Mouse (Mus musculus) MEL (cell line): ENCODE data around the gene Cdx2.

Experiments
- CHD1 ChIP-seq: IDR thresholded peaks from 2 replicates; pipeline ENCODE4 v1.6.1; 2012; ENCODE audit warnings: low read depth, mild to moderate bottlenecking, inconsistent platforms, low read length, improper control_type of control experiment
- CHD2 ChIP-seq: IDR thresholded peaks from 2 replicates; pipeline ENCODE4 v1.6.1; 2011; ENCODE audit warnings: low read length, improper control_type of control experiment
- CTCF ChIP-seq, 3 experiments: IDR thresholded peaks in 2 of 3; conservative IDR thresholded peaks in 1 of 3; 2 replicates each; pipeline ENCODE4 v1.5.1; 2011 to 2012; ENCODE audit warnings: low read length in 3 of 3, low read depth in 2 of 3, mild to moderate bottlenecking in 2 of 3, improper control_type of control experiment in 1 of 3, inconsistent platforms in 1 of 3, mixed read lengths in 1 of 3, moderate library complexity in 1 of 3; ENCODE audit not compliant: control insufficient read depth in 1 of 3, insufficient read depth in 1 of 3, poor library complexity in 1 of 3, severe bottlenecking in 1 of 3
- GATA1 ChIP-seq: IDR thresholded peaks from 2 replicates; pipeline ENCODE4 v1.6.1; 2011; ENCODE audit warnings: low read depth, low read length, improper control_type of control experiment
- KAT2A ChIP-seq: conservative IDR thresholded peaks from 2 replicates; pipeline ENCODE4 v1.6.1; 2012; ENCODE audit warnings: low read depth, low read length, improper control_type of control experiment, inconsistent platforms
- MAFK ChIP-seq: IDR thresholded peaks from 2 replicates; pipeline ENCODE4 v1.6.1; 2011; ENCODE audit warnings: low read depth, mild to moderate bottlenecking, low read length, improper control_type of control experiment, borderline replicate concordance
- MEF2A ChIP-seq: IDR thresholded peaks from 2 replicates; pipeline ENCODE4 v1.6.1; 2014; ENCODE audit warnings: low read depth, mild to moderate bottlenecking, inconsistent platforms, low read length, improper control_type of control experiment; ENCODE audit not compliant: poor library complexity, insufficient replicate concordance, severe bottlenecking; ENCODE audit errors: extremely low read depth
- POLR2A ChIP-seq, 2 experiments: IDR thresholded peaks; 2 replicates each; pipeline ENCODE4 v1.6.1; 2011 to 2012; ENCODE audit warnings: low read length in 2 of 2, mild to moderate bottlenecking in 2 of 2, control low read depth in 1 of 2, improper control_type of control experiment in 1 of 2, low read depth in 1 of 2, moderate library complexity in 1 of 2; ENCODE audit not compliant: control insufficient read depth in 1 of 2, insufficient read depth in 1 of 2, poor library complexity in 1 of 2
- POLR2AphosphoS2 ChIP-seq: IDR thresholded peaks from 2 replicates; pipeline ENCODE4 v1.6.1; 2011; ENCODE audit warnings: low read length, improper control_type of control experiment
- RAD21 ChIP-seq: IDR thresholded peaks from 2 replicates; pipeline ENCODE4 v1.6.1; 2011; ENCODE audit warnings: mild to moderate bottlenecking, low read depth, low read length, improper control_type of control experiment
- TAL1 ChIP-seq: IDR thresholded peaks from 2 replicates; pipeline ENCODE4 v1.6.1; 2012; ENCODE audit warnings: mild to moderate bottlenecking, inconsistent platforms, low read length, moderate library complexity, mixed read lengths

DNA sequence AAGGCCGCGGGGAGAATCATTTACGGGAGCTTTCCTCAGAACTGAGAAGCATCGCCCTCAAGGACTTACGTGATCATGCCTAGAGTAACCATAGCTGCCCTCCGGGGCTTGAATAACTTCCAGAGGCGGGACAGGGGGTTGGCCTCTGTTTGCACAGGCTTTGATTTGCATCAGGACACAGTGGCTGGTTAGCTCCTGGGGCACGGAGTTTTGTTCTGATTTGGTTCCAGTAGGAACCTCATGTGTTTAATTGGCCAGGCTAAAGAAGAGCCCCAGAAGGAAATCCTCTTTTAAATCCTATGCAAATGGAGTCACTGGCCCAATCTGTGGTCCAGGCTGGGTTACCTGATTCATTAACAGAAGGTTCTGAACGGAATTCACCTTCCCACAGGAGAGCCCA is 31.9 kb upstream of the Cdx2 start:
- TF ChIP-seq TAL1 (no peak), CTCF (IDR thresholded peaks at IDR 0.05 in 2 of 3, conservative IDR thresholded peaks at IDR 0.05 in 1 of 3; ENCODE audit: control insufficient read depth in 1 of 3, insufficient read depth in 1 of 3, low read depth in 2 of 3, low read length in 3 of 3, poor library complexity in 1 of 3, severe bottlenecking in 1 of 3) (no peak), POLR2AphosphoS2 (no peak), GATA1 (no peak), MAFK (no peak), CHD1 (no peak), POLR2A (IDR thresholded peaks at IDR 0.05; ENCODE audit: control insufficient read depth in 1 of 2, insufficient read depth in 1 of 2, low read depth in 1 of 2, low read length in 2 of 2, poor library complexity in 1 of 2) (no peak), CHD2 (no peak), MEF2A (no peak), KAT2A (no peak), RAD21 (no peak)
